Mouse (Mus musculus): ENCODE results near the gene Snx29.

DNA sequence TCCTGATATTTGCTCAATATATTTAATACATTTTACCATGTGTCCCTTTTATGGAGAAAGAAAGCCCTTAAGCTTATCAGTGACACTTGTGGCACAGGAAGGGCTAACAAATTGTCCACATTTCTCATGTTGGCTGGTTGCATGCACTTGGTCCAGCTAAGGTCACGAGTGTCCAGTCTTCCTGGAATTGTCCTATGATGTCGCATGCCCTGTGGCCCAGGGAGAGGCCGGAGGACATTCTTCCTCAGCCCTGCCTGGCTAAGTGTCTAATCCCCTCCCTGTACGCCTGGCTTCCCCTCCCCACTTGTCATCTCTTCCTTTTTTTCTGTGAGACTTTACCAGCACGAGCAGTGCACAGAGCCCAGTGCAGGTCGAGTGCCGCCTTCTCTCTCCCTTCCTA, 29.2 kb downstream of the Snx29 start:
- TF ChIP-seq POLR2A (IDR thresholded peaks at IDR 0.05; ENCODE audit: borderline replicate concordance, low read depth, low read length) (no peak), CTCF (IDR thresholded peaks at IDR 0.05; ENCODE audit: low read depth, low read length) (no peak)
